Mouse (Mus musculus): Measurements from ENCODE around the gene Nup210l.
"Not testable (repeated sequence)": the region's sequence is repeated elsewhere in the genome, so short reads cannot be mapped to it uniquely, and the experiment has no call there.

GRCm38 (mm10) chr3:90251731-90252226, 147.8 kb downstream of the Nup210l start:
- TF ChIP-seq CTCF (IDR thresholded peaks at IDR 0.05; ENCODE audit: control insufficient read depth, insufficient read depth, insufficient replicate concordance, low read depth, low read length); POLR2A (IDR thresholded peaks at IDR 0.05; ENCODE audit: control insufficient read depth, low read depth, low read length): not testable (repeated sequence)

Measured in testis, adult 2 months (tissue).